Mouse (Mus musculus): Measurements from ENCODE around the gene Man1a.

DNA sequence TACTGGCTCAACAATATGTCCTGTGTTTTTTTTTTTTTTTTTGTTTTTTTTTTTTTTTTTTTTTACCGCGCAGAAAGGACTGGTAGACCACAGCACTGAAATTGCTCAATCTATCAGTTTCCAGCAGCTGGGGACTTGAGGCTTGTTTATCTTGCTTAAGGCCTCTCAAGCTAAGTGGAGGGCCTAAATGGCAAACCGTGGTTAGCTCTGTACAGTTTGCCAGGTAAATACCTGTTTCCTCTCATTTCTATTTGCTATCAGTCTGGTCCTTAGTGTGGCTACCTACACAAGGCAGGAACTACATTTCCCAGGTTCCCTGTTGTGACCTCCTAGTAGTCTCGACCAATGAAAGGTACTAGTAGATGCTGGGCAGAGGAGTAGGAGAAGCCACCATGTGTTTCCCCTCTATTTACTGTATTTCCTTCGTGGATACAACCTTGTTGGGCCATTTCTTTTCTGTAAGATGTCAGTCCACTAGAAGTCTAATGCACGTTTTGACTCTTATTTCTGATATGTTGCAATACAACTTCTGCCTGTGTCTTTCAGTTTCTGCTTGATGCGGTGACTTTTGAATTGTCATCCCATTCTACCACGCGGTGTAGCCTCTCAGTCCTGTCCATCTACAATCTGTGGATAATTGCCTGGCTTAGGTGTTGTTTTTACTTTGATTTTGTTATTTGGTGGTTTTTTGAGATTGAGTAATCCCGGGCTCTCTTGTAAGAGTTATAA lies 187.9 kb downstream of the Man1a start:
- TF ChIP-seq POLR2A (IDR thresholded peaks at IDR 0.05; ENCODE audit: insufficient read depth, low read depth, low read length) (no peak), CTCF (IDR thresholded peaks at IDR 0.05) (no peak), EP300 (IDR thresholded peaks at IDR 0.05; ENCODE audit: insufficient read depth, low read depth, low read length) (no peak)

Measured in heart, adult 2 months (tissue).